Mouse (Mus musculus): ENCODE measurements at regions not wholly inside any gene's neighbourhood (a gene's known extent, or its start where the extent isn't known, plus 50 kb on each side); places are given as distances from the start of the nearest gene placed in this dataset.
"Not testable (repeated sequence)": the region's sequence is repeated elsewhere in the genome, so short reads cannot be mapped to it uniquely, and the experiment has no call there.

- DNase-seq (ENCODE audit: low spot score in 2 of 2): no peak
Observed at GRCm38 (mm10) chr19:18033599-18033998, 196.2 kb upstream of the Pcsk5 start.

- DNase-seq (ENCODE audit: low spot score in 2 of 2): no peak
Observed at GRCm38 (mm10) chr19:18025877-18026276, 188.4 kb upstream of the Pcsk5 start.

DNA sequence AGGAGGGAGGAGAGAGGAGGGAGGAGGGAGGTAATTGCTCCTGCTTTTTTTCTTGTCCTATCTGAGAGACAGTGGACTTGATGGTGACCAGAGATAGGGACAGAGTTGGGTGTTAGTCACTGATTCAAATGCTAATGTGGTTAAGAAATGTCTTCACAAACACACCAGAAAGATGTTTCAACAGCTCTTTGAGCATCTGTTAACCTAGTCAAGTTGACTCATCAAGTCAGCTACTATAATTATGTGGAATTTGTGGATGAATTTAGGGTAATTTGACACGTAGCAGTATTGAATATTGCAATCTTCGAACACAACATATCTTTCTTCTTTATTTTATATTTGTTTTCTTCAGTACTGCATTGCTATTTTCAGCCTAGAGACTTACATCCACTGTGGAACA lies 182.9 kb upstream of the Pcsk5 start:
- no peak for DNase-seq (ENCODE audit: low spot score in 2 of 2)

GRCm38 (mm10) chr19:18015371-18015770 lies 177.9 kb upstream of the Pcsk5 start:
- DNase-seq (ENCODE audit: low spot score in 2 of 2): no peak

- no peak for DNase-seq (ENCODE audit: low spot score in 2 of 2)
Observed at GRCm38 (mm10) chr19:18012029-18012428, 174.6 kb upstream of the Pcsk5 start.

GRCm38 (mm10) chr19:17997561-17997960 lies 160.1 kb upstream of the Pcsk5 start:
- DNase-seq (ENCODE audit: low spot score in 2 of 2): no peak

- DNase-seq (ENCODE audit: low spot score in 2 of 2): no peak
Observed at GRCm38 (mm10) chr19:17983416-17983815, 146.0 kb upstream of the Pcsk5 start.

DNA sequence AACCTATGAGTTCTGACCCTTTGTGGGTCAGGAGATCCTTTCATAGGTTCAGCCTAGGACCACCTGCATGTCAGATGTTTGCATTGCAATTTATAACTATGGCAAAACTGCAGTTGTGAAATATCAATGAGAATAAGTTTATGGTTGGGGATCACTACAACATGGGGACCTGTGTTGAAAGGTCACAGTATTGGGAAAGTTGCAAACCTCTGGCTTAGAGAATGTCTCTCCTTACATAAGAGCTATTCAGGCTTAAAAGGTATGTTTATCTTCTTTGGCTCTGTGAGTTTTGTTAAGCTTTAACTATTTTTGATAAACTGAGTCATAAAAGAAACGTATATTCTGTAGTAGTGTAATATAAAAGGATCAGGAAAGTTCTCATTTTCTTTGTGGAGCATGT lies 128.1 kb upstream of the Pcsk5 start:
- no peak for DNase-seq (ENCODE audit: low spot score in 2 of 2)

GRCm38 (mm10) chr19:17958440-17958839 lies 121.0 kb upstream of the Pcsk5 start:
- no peak for DNase-seq (ENCODE audit: low spot score in 2 of 2)

- no peak for DNase-seq (ENCODE audit: low spot score in 2 of 2)
Observed at GRCm38 (mm10) chr19:17932665-17933064, 95.2 kb upstream of the Pcsk5 start.

DNA sequence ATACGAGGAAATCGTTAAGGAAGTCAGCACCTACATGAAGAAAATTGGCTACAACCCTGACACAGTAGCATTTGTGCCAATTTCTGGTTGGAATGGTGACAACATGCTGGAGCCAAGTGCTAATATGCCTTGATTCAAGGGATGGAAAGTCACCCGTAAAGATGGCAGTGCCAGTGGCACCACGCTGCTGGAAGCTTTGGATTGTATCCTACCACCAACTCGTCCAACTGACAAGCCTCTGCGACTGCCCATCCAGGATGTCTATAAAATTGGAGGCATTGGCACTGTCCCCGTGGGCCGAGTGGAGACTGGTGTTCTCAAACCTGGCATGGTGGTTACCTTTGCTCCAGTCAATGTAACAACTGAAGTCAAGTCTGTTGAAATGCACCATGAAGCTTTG lies 89.7 kb upstream of the Pcsk5 start:
- not testable (repeated sequence) for DNase-seq (ENCODE audit: low spot score in 2 of 2)

DNA sequence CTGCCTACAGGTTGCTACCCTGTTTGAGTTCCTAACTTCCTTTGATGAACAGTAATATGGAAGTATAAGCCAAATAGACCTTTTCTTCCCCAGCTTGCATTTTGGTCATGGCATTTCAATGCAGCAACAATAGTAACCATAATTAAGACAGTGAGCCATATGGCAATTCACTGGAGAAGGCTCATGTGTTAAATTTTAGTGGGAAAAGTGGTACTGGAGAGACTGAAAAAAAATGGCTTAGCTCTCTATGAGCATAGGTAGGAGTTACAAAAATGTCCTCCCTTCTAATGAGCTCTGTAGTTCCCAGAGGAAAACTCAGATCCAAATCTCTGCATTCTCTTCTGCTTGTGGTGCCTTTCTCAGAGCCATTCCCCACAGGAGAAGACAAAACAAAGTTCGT lies 70.1 kb upstream of the Pcsk5 start:
- no peak for DNase-seq (ENCODE audit: low spot score in 2 of 2)

- DNase-seq (ENCODE audit: low spot score in 2 of 2): no peak
Observed at GRCm38 (mm10) chr19:17904120-17904519, 66.7 kb upstream of the Pcsk5 start.

DNA sequence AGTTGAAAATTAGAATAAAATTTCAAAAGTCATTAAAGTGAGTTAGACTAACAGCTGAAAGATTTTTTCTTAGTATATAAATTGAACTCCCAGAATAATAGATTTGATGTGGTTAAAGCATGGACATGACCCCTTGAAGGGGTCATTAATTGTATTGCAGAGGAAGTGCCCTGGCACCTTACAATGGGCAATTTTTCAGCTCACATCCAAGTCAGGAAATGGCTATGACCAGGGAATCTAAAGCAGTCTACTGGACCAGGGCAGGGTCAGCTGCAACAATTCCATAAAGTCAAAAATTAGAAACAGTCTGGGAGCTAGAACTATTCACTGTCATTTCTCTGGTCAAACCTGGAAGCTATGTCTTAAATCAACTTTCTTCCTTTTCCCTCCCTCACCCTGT lies 55.2 kb upstream of the Pcsk5 start:
- no peak for DNase-seq (ENCODE audit: low spot score in 2 of 2)

Data from frontal cortex, postnatal 14 days (tissue).